Mouse (Mus musculus): Measurements from ENCODE around the gene Rfpl4b. TPM values are rescaled to one million over a fixed set of nuclear protein-coding genes. Genes with fewer than 3 reads are reported as not detected.
A peak's percentile ranks its signal among the peaks of the same experiment; 100 is the strongest.
"Not testable (repeated sequence)": the region's sequence is repeated elsewhere in the genome, so short reads cannot be mapped to it uniquely, and the experiment has no call there.

Rfpl4b gene
- not detected in 2 replicates for polyA plus RNA-seq (2015; fragmentation: Nextera tagmentation; extraction: Ambion mirVana)

- Histone ChIP-seq H3K36me3 (no peaks in the 10 kb centered on the region), H3K4me2 (replicated peaks) (no peak within 1 kb of the TSS), H3K4me1 (replicated peaks) (no peaks in the 10 kb centered on the region), H3K9me3 (peaks cover 24% of the 10 kb centered on the region), H3K4me3 (replicated peaks) (no peak within 1 kb of the TSS), H3K27me3 (no peaks in the 10 kb centered on the region), H3K27ac (no peak within 1 kb of the TSS), H3K9ac (replicated peaks) (no peak within 1 kb of the TSS)
- no peak for ATAC-seq
- 85% methylated on average over 3 of the region's 3 CpGs for WGBS
These were observed at the start of gene Rfpl4b for GRCm38 (mm10) chr10:38821679-38822078. Rfpl4b (minus strand) TSS chr10:38821779.

- no peaks in the 10 kb centered on the region for H3K4me1 ChIP-seq (replicated peaks)
- 58% methylated on average over 2 of the region's 2 CpGs for WGBS
- no peak overlapping the region for H3K9ac ChIP-seq (replicated peaks)
- no peaks in the 10 kb centered on the region for H3K36me3 ChIP-seq
- no peaks in the 10 kb centered on the region for H3K9me3 ChIP-seq
- H3K4me3 ChIP-seq (replicated peaks) = no peak overlapping the region
- H3K4me2 ChIP-seq (replicated peaks) = no peak overlapping the region
- H3K27me3 ChIP-seq = no peaks in the 10 kb centered on the region
- no peak overlapping the region for H3K27ac ChIP-seq
- ATAC-seq = no peak
These were observed 33.6 kb upstream of the Rfpl4b start for GRCm38 (mm10) chr10:38855186-38855585.

- H3K4me2 ChIP-seq (replicated peaks); H3K36me3 ChIP-seq; H3K9me3 ChIP-seq; ATAC-seq; H3K27ac ChIP-seq; H3K9ac ChIP-seq (replicated peaks); H3K27me3 ChIP-seq; H3K4me1 ChIP-seq (replicated peaks); H3K4me3 ChIP-seq (replicated peaks): not testable (repeated sequence)
- WGBS = 41% methylated on average over 5 of the region's 5 CpGs
These were observed 28.4 kb upstream of the Rfpl4b start for GRCm38 (mm10) chr10:38850006-38850405.

GRCm38 (mm10) chr10:38848884-38849499 lies 27.4 kb upstream of the Rfpl4b start:
- Histone ChIP-seq H3K36me3 (no peaks in the 10 kb centered on the region), H3K9me3 (no peaks in the 10 kb centered on the region), H3K4me2 (replicated peaks) (no peak overlapping the region), H3K9ac (replicated peaks) (no peak overlapping the region), H3K4me1 (replicated peaks) (no peaks in the 10 kb centered on the region), H3K27me3 (no peaks in the 10 kb centered on the region), H3K4me3 (replicated peaks) (no peak overlapping the region), H3K27ac (no peak overlapping the region)
- 19% methylated on average over 8 of the region's 8 CpGs for WGBS
- ATAC-seq = peak; percentile 60; the same call in 1 of the 2 replicates

- H3K36me3 ChIP-seq = no peaks in the 10 kb centered on the region
- H3K27me3 ChIP-seq = no peaks in the 10 kb centered on the region
- no peak for ATAC-seq
- no peak overlapping the region for H3K4me2 ChIP-seq (replicated peaks)
- WGBS = 88% methylated on average over 4 of the region's 4 CpGs
- H3K9ac ChIP-seq (replicated peaks) = no peak overlapping the region
- no peak overlapping the region for H3K4me3 ChIP-seq (replicated peaks)
- H3K4me1 ChIP-seq (replicated peaks) = no peaks in the 10 kb centered on the region
- H3K9me3 ChIP-seq = no peaks in the 10 kb centered on the region
- no peak overlapping the region for H3K27ac ChIP-seq
These were observed 26.7 kb upstream of the Rfpl4b start for GRCm38 (mm10) chr10:38848231-38848630.

GRCm38 (mm10) chr10:38823741-38824140 lies 2.2 kb upstream of the Rfpl4b start:
- WGBS = 86% methylated on average over 1 of the region's 1 CpGs
- no peak overlapping the region for H3K27ac ChIP-seq
- no peak overlapping the region for H3K4me2 ChIP-seq (replicated peaks)
- ATAC-seq = no peak
- H3K9me3 ChIP-seq = peaks cover 27% of the 10 kb centered on the region
- no peaks in the 10 kb centered on the region for H3K4me1 ChIP-seq (replicated peaks)
- H3K27me3 ChIP-seq = no peaks in the 10 kb centered on the region
- H3K36me3 ChIP-seq = no peaks in the 10 kb centered on the region
- no peak overlapping the region for H3K4me3 ChIP-seq (replicated peaks)
- no peak overlapping the region for H3K9ac ChIP-seq (replicated peaks)

GRCm38 (mm10) chr10:38806056-38806455 lies 15.5 kb downstream of the Rfpl4b start:
- Histone ChIP-seq H3K4me2 (replicated peaks) (no peak overlapping the region), H3K27ac (no peak overlapping the region), H3K9me3 (no peaks in the 10 kb centered on the region), H3K4me1 (replicated peaks) (no peaks in the 10 kb centered on the region), H3K27me3 (no peaks in the 10 kb centered on the region), H3K9ac (replicated peaks) (no peak overlapping the region), H3K36me3 (no peaks in the 10 kb centered on the region), H3K4me3 (replicated peaks) (no peak overlapping the region)
- ATAC-seq = no peak
- WGBS = 91% methylated on average over 2 of the region's 2 CpGs

GRCm38 (mm10) chr10:38804047-38804446 lies 17.5 kb downstream of the Rfpl4b start:
- no peak overlapping the region for H3K27ac ChIP-seq
- H3K9me3 ChIP-seq = no peaks in the 10 kb centered on the region
- H3K4me2 ChIP-seq (replicated peaks) = no peak overlapping the region
- H3K36me3 ChIP-seq = no peaks in the 10 kb centered on the region
- no peak for ATAC-seq
- H3K27me3 ChIP-seq = no peaks in the 10 kb centered on the region
- H3K4me3 ChIP-seq (replicated peaks) = no peak overlapping the region
- WGBS = 96% methylated on average over 8 of the region's 8 CpGs
- H3K4me1 ChIP-seq (replicated peaks) = no peaks in the 10 kb centered on the region
- no peak overlapping the region for H3K9ac ChIP-seq (replicated peaks)

GRCm38 (mm10) chr10:38803304-38803703 lies 18.3 kb downstream of the Rfpl4b start:
- H3K9ac ChIP-seq (replicated peaks) = no peak overlapping the region
- no peaks in the 10 kb centered on the region for H3K36me3 ChIP-seq
- no peak overlapping the region for H3K4me2 ChIP-seq (replicated peaks)
- 96% methylated on average over 7 of the region's 7 CpGs for WGBS
- no peaks in the 10 kb centered on the region for H3K9me3 ChIP-seq
- no peak overlapping the region for H3K27ac ChIP-seq
- H3K27me3 ChIP-seq = no peaks in the 10 kb centered on the region
- ATAC-seq = no peak
- H3K4me3 ChIP-seq (replicated peaks) = no peak overlapping the region
- H3K4me1 ChIP-seq (replicated peaks) = no peaks in the 10 kb centered on the region

- Histone ChIP-seq H3K27ac (no peak overlapping the region), H3K4me1 (replicated peaks) (no peaks in the 10 kb centered on the region), H3K4me2 (replicated peaks) (no peak overlapping the region), H3K9ac (replicated peaks) (no peak overlapping the region), H3K36me3 (no peaks in the 10 kb centered on the region), H3K9me3 (no peaks in the 10 kb centered on the region), H3K27me3 (no peaks in the 10 kb centered on the region), H3K4me3 (replicated peaks) (no peak overlapping the region)
- ATAC-seq = no peak
- 85% methylated on average over 3 of the region's 3 CpGs for WGBS
These were observed 33.0 kb downstream of the Rfpl4b start for GRCm38 (mm10) chr10:38788612-38789011.

Other genes with a start within 250 kb of the Rfpl4b start
- gene Lama4, start 143.7 kb upstream of the Rfpl4b start, polyA plus RNA-seq (2015; fragmentation: Nextera tagmentation; extraction: Ambion mirVana) = 15.0 and 15.7 TPM in 2 replicates